ENCODE assay signal across 15 mouse cellular contexts in the genomic region with DNA sequence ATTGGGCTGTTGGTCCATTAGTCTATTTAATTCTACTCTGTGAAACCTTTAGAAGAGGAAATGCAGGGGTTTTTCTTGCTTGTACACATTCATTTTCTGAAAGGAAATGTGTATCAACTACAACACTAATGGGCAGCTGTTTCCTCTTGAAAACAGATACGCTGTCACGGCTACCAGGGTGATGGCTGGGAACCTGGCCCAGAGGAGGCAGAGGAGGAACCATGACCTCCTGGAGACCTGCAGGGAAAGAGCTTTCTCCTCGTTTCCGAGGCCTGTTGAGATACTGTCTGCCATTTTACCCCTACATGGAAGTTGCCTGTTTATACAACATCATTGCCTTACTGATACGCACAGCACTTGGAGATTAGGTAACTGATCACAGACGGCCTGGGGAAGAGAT.
"Had no signal": no experiment of that assay in that cellular context is flagged by ENCODE, and none has a peak within 500 bp of the region (broad histone marks: within the 10 kb centered on the region; RNA-seq: fewer than 3 reads in every experiment).

No protein-coding gene starts in this region.

- H3K4me2 ChIP-seq: liver, embryonic 11.5 days; liver, embryonic 15.5 days; lung, embryonic 15.5 days; midbrain, embryonic 11.5 days; midbrain, embryonic 15.5 days; neural tube, embryonic 12.5 days; stomach, embryonic 15.5 days had no signal

- ATAC-seq: midbrain, embryonic 15.5 days had no signal

- H3K4me3 ChIP-seq: left cerebral cortex, adult 2 months; limb, embryonic 10.5 days; liver, embryonic 15.5 days; lung, embryonic 15.5 days; megakaryocyte, embryonic 14.5 days; midbrain, embryonic 15.5 days; neural tube, embryonic 12.5 days; stomach, embryonic 15.5 days had no signal

- H3K9ac ChIP-seq: liver, embryonic 15.5 days; lung, embryonic 15.5 days; midbrain, embryonic 15.5 days; neural tube, embryonic 12.5 days; stomach, embryonic 15.5 days had no signal

- DNase-seq: kidney, adult 2 months; retina, postnatal 1 day; thymus, adult 2 months; thymus, postnatal 25 days had no signal

- H3K4me1 ChIP-seq: limb, embryonic 10.5 days; liver, embryonic 15.5 days; megakaryocyte, embryonic 14.5 days; midbrain, embryonic 15.5 days; neural tube, embryonic 12.5 days; stomach, embryonic 15.5 days had no signal

- H3K36me3 ChIP-seq: limb, embryonic 10.5 days; liver, embryonic 15.5 days; lung, embryonic 15.5 days; midbrain, embryonic 15.5 days; neural tube, embryonic 12.5 days; stomach, embryonic 15.5 days had no signal

- H3K9me3 ChIP-seq: limb, embryonic 10.5 days; liver, embryonic 15.5 days; lung, embryonic 15.5 days; midbrain, embryonic 15.5 days; neural tube, embryonic 12.5 days; stomach, embryonic 15.5 days had no signal

- H3K27me3 ChIP-seq: liver, embryonic 15.5 days; lung, embryonic 15.5 days; midbrain, embryonic 15.5 days; neural tube, embryonic 12.5 days; stomach, embryonic 15.5 days had no signal

- H3K27ac ChIP-seq: left cerebral cortex, adult 2 months; limb, embryonic 10.5 days; liver, embryonic 15.5 days; lung, embryonic 15.5 days; macrophage; midbrain, embryonic 15.5 days; neural tube, embryonic 12.5 days; stomach, embryonic 15.5 days had no signal
